In genomic region chr5:4756001-4756681, GRCm38 (mm10) we compare ENCODE assay signal across 8 mouse cellular contexts. TPM values are rescaled to one million over a fixed set of nuclear protein-coding genes. Genes with fewer than 3 reads are reported as not detected.
A peak's percentile ranks its signal among the peaks of the same experiment; 100 is the strongest.
DNase-seq lines count a peak whose midpoint lies in the region; ATAC-seq lines count a peak whose summit lies in the region.

No protein-coding gene starts in this region.

- ATAC-seq in hindbrain, embryonic 16.5 days: peak; percentile 8; the same call in 1 of the 2 replicates
- ATAC-seq in midbrain, embryonic 13.5 days: peak; percentile 10; the same call in 1 of the 2 replicates
- no peak for ATAC-seq in megakaryocyte progenitor cell, adult 5-6 weeks (replicated peaks; ENCODE audit: poor library complexity)

- 2% methylated on average over 43 of the region's 43 CpGs for WGBS in hindbrain, embryonic 16.5 days
- WGBS in midbrain, embryonic 13.5 days: 2% methylated on average over 43 of the region's 43 CpGs

- intact Hi-C loops in left cerebral cortex, postnatal 4 days (cut with DNase I): loop anchor here (10.0 kb wide), 2 partner anchors 159 to 491 kb away; no protein-coding TSS in a partner anchor

- peak overlapping the region; percentile 91 for H3K27ac ChIP-seq in hindbrain, embryonic 16.5 days (ENCODE audit: low read depth, low read length)
- H3K27ac ChIP-seq in midbrain, embryonic 13.5 days: peak overlapping the region; percentile 99

- H3K36me3 ChIP-seq in hindbrain, embryonic 16.5 days (ENCODE audit: control insufficient read depth, insufficient read depth, low read length): no peaks in the 10 kb centered on the region
- H3K36me3 ChIP-seq in midbrain, embryonic 13.5 days: no peaks in the 10 kb centered on the region

- H3K9me3 ChIP-seq in hindbrain, embryonic 16.5 days (ENCODE audit: control insufficient read depth, low read length): no peaks in the 10 kb centered on the region
- no peaks in the 10 kb centered on the region for H3K9me3 ChIP-seq in midbrain, embryonic 13.5 days

- DNase-seq in NIH3T3 (ENCODE audit: low read depth): peak; percentile 22
- peak; percentile 61 for DNase-seq in cerebellum, adult 9-10 months
- DNase-seq in forelimb bud, embryonic 11.5 days (ENCODE audit: low read depth, low spot score): peak; percentile 33
- DNase-seq in left cerebral cortex, postnatal 4 days: peak; percentile 77
- DNase-seq in urinary bladder, adult 2 months (ENCODE audit: low spot score): peak; percentile 29

- H3K9ac ChIP-seq in hindbrain, embryonic 16.5 days (ENCODE audit: low read depth, low read length): peak overlapping the region; percentile 85
- H3K9ac ChIP-seq in midbrain, embryonic 13.5 days (replicated peaks): peak overlapping the region; percentile 97

- peaks cover 3% of the 10 kb centered on the region for H3K27me3 ChIP-seq in hindbrain, embryonic 16.5 days (replicated peaks; ENCODE audit: control insufficient read depth, insufficient read depth, low read length)
- H3K27me3 ChIP-seq in midbrain, embryonic 13.5 days: peaks cover 4% of the 10 kb centered on the region; the same call in 1 of the 2 replicates

- H3K4me2 ChIP-seq in hindbrain, embryonic 16.5 days (ENCODE audit: low read length): peak overlapping the region; percentile 97
- H3K4me2 ChIP-seq in midbrain, embryonic 13.5 days (replicated peaks): peak overlapping the region; percentile 89

- H3K4me1 ChIP-seq in hindbrain, embryonic 16.5 days (ENCODE audit: control insufficient read depth, insufficient read depth, low read depth, low read length): peaks cover 11% of the 10 kb centered on the region
- H3K4me1 ChIP-seq in midbrain, embryonic 13.5 days (replicated peaks): peaks cover 43% of the 10 kb centered on the region

- H3K4me3 ChIP-seq in hindbrain, embryonic 16.5 days (ENCODE audit: low read length): peak overlapping the region; percentile 89
- peak overlapping the region; percentile 92 for H3K4me3 ChIP-seq in midbrain, embryonic 13.5 days (replicated peaks)

RNA-seq across cellular contexts. Expression of gene Fzd1, which starts 1.7 kb away (rescaled TPM):
- polyA plus RNA-seq in hindbrain, embryonic 16.5 days (2015; fragmentation: Nextera tagmentation; extraction: Ambion mirVana): 7.5 and 9.1 TPM in 2 replicates
- total RNA-seq in left cerebral cortex, postnatal 4 days (2021): 10 to 100 TPM; 13.2 to 14.0 TPM
- 30.5 and 39.0 TPM in 2 replicates for polyA plus RNA-seq in midbrain, embryonic 13.5 days (2015; fragmentation: Nextera tagmentation; extraction: Ambion mirVana)
- 90.8 and 102 TPM in 2 replicates for polyA plus RNA-seq in urinary bladder, adult 2 months (2012; rRNA removed)
- 0.56 and 0.67 TPM in 2 replicates for total RNA-seq in megakaryocyte progenitor cell, adult 5-6 weeks (2015)
- 0.14 and 0.29 TPM in 2 replicates for total RNA-seq in megakaryocyte progenitor cell, adult 5-6 weeks (2017)

Comparison
In these comparisons a context has a peak if more than half of its experiments do, and no peak if none do; other contexts are left out.
1. DNase-seq: peak in every context shown above with its lines; median percentile 77 in left cerebral cortex, postnatal 4 days; 61 in cerebellum, adult 9-10 months; 33 in forelimb bud, embryonic 11.5 days; 29 in urinary bladder, adult 2 months; 22 in NIH3T3.